ENCODE assay signal across 11 mouse cellular contexts in the genomic region with DNA sequence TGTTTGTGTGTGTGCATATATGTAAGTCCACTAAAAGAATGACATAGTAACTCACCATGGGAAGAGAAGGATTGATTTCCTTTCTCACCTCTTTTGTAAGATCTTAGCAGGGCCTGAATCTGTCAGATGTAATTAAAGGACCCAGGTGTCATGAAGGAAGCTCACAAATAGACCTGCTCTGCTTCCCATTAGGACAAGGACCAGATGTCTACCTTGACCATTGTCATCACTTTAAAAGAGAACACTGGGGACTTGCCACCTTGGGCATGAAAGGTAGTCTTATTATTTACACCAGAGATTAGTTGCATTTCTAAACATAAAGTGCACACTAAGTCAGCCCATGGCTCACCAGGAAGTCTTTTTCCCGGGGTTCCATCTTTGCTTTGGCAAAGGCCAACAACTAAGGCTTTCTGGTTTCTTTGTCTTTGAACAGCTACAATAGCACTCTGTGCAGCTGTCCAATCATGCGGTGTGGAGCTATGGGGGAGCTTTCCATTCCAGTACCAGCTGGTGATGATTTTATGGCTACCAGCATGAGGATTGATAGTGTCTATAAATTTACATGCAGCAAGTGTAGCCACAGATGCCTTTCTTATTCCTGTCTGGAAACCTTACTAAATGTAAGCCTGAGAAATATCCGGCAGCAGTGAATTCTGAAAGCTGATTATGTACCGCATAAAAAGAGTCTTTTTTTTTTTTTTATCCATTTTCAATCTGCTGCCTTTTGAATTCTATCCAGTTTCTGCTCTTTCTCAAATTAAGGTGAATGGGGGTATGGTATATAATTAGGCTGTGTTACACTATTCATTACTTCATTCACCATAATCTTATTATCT.
A peak's percentile ranks its signal among the peaks of the same experiment; 100 is the strongest.
DNase-seq lines count a peak whose midpoint lies in the region; ATAC-seq and TF ChIP-seq lines count a peak whose summit lies in the region.
"Had no signal": no experiment of that assay in that cellular context is flagged by ENCODE, and none has a peak within 500 bp of the region (broad histone marks: within the 10 kb centered on the region; RNA-seq: fewer than 3 reads in every experiment).

No protein-coding gene starts in this region.

- H3K9me3 ChIP-seq in hindbrain, postnatal 0 days (ENCODE audit: low read length), result no peaks in the 10 kb centered on the region
- H3K9me3 ChIP-seq in midbrain, embryonic 12.5 days, result no peaks in the 10 kb centered on the region

- no peak overlapping the region for H3K4me3 ChIP-seq in hindbrain, postnatal 0 days (ENCODE audit: low read length)
- no peak overlapping the region for H3K4me3 ChIP-seq in midbrain, embryonic 12.5 days

- no peaks in the 10 kb centered on the region for H3K27me3 ChIP-seq in hindbrain, postnatal 0 days (ENCODE audit: insufficient read depth, low read length)
- H3K27me3 ChIP-seq in midbrain, embryonic 12.5 days, result no peaks in the 10 kb centered on the region
- H3K27me3 ChIP-seq: CH12.LX had no signal

- TF ChIP-seq CTCF in hindbrain, postnatal 0 days (IDR thresholded peaks at IDR 0.05; ENCODE audit: low read depth), result no peak

- H3K4me1 ChIP-seq in hindbrain, postnatal 0 days (ENCODE audit: insufficient read depth, low read length), result no peaks in the 10 kb centered on the region
- peaks cover 5% of the 10 kb centered on the region for H3K4me1 ChIP-seq in midbrain, embryonic 12.5 days

- no peak overlapping the region for H3K9ac ChIP-seq in hindbrain, postnatal 0 days (replicated peaks; ENCODE audit: low read length)
- no peak overlapping the region for H3K9ac ChIP-seq in midbrain, embryonic 12.5 days (replicated peaks)
- H3K9ac ChIP-seq: lung, embryonic 14.5 days had no signal

- intact Hi-C loops in left cerebral cortex, postnatal 4 days (cut with DNase I), result no loop called here

- peak; percentile 47; the same call in 1 of the 2 replicates for ATAC-seq in hindbrain, postnatal 0 days
- ATAC-seq in midbrain, embryonic 12.5 days (ENCODE audit: low FRiP score, low read depth), result peak; percentile 94
- ATAC-seq: inflammation-experienced regulatory T-cells, adult 6 months had no signal

- no peaks in the 10 kb centered on the region for H3K36me3 ChIP-seq in hindbrain, postnatal 0 days (ENCODE audit: insufficient read depth, low read length)
- H3K36me3 ChIP-seq in midbrain, embryonic 12.5 days, result no peaks in the 10 kb centered on the region

- H3K27ac ChIP-seq in hindbrain, postnatal 0 days, result 0 out of 2 replicates have a peak overlapping the region, but pooled peaks have one; percentile 2
- H3K27ac ChIP-seq in midbrain, embryonic 12.5 days (replicated peaks), result peak overlapping the region; percentile 71

- DNase-seq in left cerebral cortex, adult 11 months (ENCODE audit: low spot score), result peak; percentile 38
- no peak for DNase-seq in left cerebral cortex, postnatal 4 days
- peak; percentile 19 for DNase-seq in hindbrain, postnatal 0 days (ENCODE audit: low spot score)
- DNase-seq in telencephalon, adult 2 months (ENCODE audit: low read depth, low spot score), result peak; percentile 77
- no peak for DNase-seq in spleen, adult 12 weeks (ENCODE audit: low spot score)
- DNase-seq in adipocyte (ENCODE audit: low spot score), result no peak
- no peak for DNase-seq in T-cell, adult 2 months (ENCODE audit: low spot score)
- DNase-seq: lung, embryonic 14.5 days had no signal

- no peak overlapping the region for H3K4me2 ChIP-seq in hindbrain, postnatal 0 days (ENCODE audit: low read depth, low read length)
- H3K4me2 ChIP-seq in midbrain, embryonic 12.5 days (replicated peaks), result no peak overlapping the region
- H3K4me2 ChIP-seq: lung, embryonic 14.5 days had no signal

- 29% methylated on average over 4 of the region's 4 CpGs for WGBS in hindbrain, postnatal 0 days
- 42% methylated on average over 4 of the region's 4 CpGs for WGBS in midbrain, embryonic 12.5 days

Comparison
In these comparisons a context has a peak if more than half of its experiments do, and no peak if none do; other contexts are left out.
1. DNase-seq: peak in left cerebral cortex, adult 11 months (single experiment), hindbrain, postnatal 0 days (single experiment) and telencephalon, adult 2 months (single experiment); none in left cerebral cortex, postnatal 4 days (single experiment), spleen, adult 12 weeks (single experiment), adipocyte (single experiment) and T-cell, adult 2 months (single experiment).